Mouse (Mus musculus): ENCODE results near the gene Cass4. TPM values are rescaled to one million over a fixed set of nuclear protein-coding genes. Genes with fewer than 3 reads are reported as not detected.
A peak's percentile ranks its signal among the peaks of the same experiment; 100 is the strongest.

Gene Cass4
- total RNA-seq, 4 experiments from 2014 or later, result 0.09 to 0.53 (median 0.35) TPM

GRCm38 (mm10) chr2:172439843-172440639 lies 46.4 kb downstream of the Cass4 start, which contains the start of gene Rtf2:
Gene Rtf2 (plus strand): TSS chr2:172440556.
- DNase-seq (ENCODE audit: low spot score), result peak; percentile 99

GRCm38 (mm10) chr2:172440640-172441005 lies 47.0 kb downstream of the Cass4 start:
- no peak for DNase-seq (ENCODE audit: low spot score)

DNA sequence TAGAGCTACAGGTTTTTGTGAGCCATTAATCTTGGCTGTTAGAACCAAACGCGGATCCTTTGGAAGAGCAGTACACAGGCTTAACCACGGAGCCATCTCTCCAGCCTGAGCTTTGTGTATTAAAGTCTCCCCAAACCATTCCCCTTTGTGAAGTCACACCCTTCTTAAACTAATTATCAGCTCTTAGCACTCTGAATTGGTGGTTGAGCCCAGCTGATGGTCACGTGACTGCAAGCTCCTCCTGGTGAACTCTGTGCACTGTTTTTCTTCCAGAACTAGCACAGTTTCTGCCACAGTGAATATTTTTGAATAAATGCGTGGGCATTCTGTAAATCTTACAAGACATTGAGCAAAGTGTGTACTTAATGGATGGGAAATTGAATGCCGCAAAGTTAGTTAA lies 47.6 kb downstream of the Cass4 start:
- no peak for DNase-seq (ENCODE audit: low spot score)

GRCm38 (mm10) chr2:172445617-172446016 lies 52.0 kb downstream of the Cass4 start:
- DNase-seq (ENCODE audit: low spot score), result no peak

GRCm38 (mm10) chr2:172447317-172447716 lies 53.7 kb downstream of the Cass4 start:
- DNase-seq (ENCODE audit: low spot score), result no peak

DNA sequence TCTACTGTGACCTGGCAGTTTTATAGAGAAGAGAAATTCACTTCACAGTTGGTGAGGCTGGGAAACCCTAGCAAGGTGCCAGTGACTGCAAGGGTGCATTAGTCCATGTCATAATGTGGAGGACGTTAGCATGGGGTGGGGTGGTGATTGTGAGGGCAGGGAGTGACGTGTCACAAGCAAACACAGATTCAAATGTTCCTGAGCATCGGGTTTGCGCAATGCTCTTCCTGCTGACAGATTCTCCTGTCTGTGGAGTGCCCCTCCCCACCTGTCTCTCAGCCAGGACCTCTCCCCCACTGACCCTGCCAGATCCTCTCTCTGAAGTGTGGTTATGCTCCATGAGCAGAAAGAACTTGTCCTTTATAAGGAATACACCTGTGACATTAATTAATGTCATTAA lies 54.7 kb downstream of the Cass4 start:
- DNase-seq (ENCODE audit: low spot score), result no peak

DNA sequence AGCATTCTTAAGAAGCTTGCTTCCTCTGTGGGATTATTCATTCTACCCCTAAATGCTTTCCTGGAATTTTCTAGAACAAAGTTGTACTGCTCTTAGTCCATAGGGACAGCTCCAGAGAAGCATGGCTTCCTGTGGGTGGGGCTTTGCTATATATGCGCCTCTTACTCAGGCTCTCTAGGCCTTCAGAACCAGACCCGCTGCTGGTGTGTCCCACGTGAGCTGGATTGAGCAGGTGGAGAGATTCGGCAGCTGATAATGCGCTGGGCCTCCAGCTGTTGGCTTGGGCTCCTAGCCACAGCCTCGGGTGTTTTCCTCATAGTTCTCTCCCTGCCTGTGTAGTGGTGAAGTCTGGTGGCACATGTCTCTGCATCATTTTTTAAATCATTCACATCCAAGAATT lies 57.0 kb downstream of the Cass4 start:
- DNase-seq (ENCODE audit: low spot score), result no peak

GRCm38 (mm10) chr2:172452031-172452430 lies 58.4 kb downstream of the Cass4 start:
- no peak for DNase-seq (ENCODE audit: low spot score)

GRCm38 (mm10) chr2:172452458-172452857 lies 58.9 kb downstream of the Cass4 start:
- DNase-seq (ENCODE audit: low spot score), result no peak

DNA sequence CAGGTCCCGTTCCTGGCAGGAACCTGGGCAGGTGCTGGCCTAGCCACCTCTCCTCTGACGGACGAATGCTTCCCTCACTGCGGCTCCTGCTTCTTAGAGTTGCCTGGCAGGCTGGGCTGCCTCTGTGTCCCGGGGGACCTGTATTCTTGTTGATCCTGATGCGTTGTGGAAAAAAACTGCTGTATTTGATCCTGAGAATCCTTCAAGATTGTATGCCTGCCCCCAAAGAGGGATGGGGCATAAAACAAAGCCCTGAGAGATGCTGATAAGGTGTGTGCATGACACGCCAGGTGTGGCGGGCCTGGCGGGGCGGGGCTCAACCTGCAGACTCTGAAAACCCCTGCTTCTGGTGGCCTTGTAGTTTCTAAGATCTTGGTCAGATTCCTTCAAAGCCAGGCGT lies 64.9 kb downstream of the Cass4 start, which contains the start of gene Gcnt7:
TSS of gene Gcnt7 (minus strand) at position 101 of the 400 bp plus-strand sequence.
- no peak for DNase-seq (ENCODE audit: low spot score)

DNA sequence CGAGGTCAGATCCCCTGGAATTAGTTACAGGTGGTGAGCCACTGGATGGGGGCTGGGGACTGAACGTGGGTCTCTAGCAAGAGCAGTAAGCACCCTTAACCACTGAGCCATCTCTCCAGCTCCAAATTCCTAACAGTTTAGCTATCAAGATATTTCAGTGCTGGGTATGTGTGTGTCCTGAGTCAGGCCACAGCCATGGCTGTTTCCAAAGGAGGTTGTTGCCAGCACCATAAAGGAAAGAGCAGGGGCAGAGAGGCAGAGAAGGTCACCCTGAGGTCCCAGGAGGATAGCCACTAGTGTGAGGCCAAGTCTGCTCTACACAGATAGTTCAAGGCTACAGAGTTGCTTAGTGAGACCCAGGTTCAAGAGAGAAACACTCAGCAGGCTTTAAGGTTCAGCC lies 67.1 kb downstream of the Cass4 start:
- no peak for DNase-seq (ENCODE audit: low spot score)

GRCm38 (mm10) chr2:172462813-172463212 lies 69.2 kb downstream of the Cass4 start:
- DNase-seq (ENCODE audit: low spot score), result no peak

DNA sequence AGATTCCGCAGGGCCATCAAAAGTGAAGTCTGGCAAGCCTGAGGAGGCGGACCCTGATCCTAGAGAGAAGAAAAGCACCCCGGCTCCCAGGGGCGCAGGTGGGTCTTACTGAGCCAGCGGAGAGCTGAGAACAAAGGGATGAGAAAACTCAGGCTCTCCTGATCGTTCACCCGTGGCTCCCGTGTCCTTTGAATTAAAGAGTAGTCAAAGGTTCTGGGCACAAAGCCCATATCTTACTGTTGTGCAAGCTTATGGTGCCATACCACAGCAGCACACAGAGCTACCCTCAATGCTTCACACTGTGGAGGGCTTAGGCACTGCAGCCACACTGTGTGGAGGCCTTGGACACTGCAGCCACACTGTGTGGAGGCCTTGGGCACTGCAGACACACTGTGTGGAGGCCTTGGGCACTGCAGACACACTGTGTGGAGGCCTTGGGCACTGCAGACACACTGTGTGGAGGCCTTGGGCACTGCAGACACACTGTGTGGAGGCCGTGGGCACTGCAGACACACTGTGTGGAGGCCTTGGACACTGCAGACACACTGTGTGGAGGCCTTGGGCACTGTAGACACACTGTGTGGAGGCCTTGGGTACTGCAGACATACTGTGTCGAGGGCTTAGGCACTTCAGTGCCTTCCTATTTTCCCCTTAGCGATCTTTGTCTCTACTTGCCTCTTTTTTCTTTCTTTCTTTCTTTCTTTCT lies 73.0 kb downstream of the Cass4 start:
- no peak for DNase-seq (ENCODE audit: low spot score)

DNA sequence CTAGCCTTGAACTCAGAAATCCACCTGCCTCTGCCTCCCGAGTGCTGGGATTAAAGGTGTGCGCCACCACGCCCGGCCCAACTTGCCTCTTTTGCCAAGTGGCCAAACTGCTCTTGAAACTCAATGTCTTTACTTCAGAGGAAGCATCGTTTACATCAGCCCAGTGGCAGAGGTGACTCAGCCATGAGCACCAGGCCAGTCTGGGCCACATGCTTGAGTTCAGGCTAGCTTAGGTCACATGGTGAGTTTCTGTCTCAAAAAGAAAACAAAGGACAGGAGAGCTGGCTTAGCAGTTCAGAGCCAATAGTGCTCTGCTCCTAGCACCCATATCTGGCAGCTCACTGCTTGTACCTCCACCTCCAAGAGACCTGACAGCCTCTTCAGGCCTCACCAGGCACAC lies 73.6 kb downstream of the Cass4 start:
- no peak for DNase-seq (ENCODE audit: low spot score)

- DNase-seq (ENCODE audit: low spot score), result no peak
Observed at GRCm38 (mm10) chr2:172468346-172468819, 74.8 kb downstream of the Cass4 start.

DNA sequence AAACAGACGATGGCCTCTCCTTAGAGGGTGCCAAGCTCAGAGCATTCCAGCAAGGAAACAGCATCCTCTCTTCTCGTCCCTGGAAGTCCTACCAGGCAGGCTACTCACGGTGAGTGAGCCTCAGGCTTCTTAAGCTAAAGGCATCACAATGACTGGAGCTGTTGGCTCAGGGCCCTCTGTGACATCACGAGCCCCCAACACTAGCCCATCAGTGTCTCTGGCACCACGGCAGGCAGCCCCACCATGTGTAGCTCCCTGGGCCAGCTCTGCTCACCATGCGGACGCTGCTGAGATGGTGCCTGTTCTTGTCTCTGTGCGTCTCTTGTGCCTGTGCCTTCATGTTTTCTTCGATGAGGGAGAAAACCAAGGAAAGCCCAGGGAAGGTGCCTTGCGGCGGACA lies 78.7 kb downstream of the Cass4 start, which contains the start of gene Fam209:
TSS of gene Fam209 (plus strand) at position 203 of the 400 bp plus-strand sequence.
- DNase-seq (ENCODE audit: low spot score), result no peak

GRCm38 (mm10) chr2:172473591-172473990 lies 80.0 kb downstream of the Cass4 start:
- no peak for DNase-seq (ENCODE audit: low spot score)

- DNase-seq (ENCODE audit: low spot score), result no peak
Observed at GRCm38 (mm10) chr2:172474970-172475369, 81.4 kb downstream of the Cass4 start.

DNA sequence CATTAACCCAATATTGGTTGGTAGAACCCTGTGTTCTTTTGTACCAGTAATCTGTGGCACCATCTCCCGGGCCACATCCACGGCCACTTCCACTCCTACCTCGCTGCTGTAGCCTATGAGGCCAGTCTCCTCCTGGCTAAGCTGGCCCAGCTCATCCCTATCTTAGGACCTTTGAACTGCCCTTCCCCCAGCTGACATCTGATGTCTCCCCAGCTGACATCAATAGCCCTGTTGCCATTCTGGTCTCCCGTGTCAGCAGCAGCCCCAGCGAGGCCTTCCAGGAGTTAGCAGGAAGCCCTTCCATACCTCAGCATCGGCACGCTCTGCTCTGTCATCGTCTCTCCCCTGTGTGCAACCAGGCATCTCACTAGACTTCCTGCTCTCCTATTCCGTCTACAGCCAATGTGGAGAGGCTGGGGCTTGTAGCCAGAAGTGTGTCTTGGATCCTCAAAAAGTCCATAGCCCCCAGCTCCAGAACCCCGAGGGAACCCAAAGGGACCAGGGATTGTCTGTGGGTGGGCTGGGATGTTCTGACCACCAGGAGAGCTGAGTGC lies 83.2 kb downstream of the Cass4 start:
- no peak for DNase-seq (ENCODE audit: low spot score)

DNA sequence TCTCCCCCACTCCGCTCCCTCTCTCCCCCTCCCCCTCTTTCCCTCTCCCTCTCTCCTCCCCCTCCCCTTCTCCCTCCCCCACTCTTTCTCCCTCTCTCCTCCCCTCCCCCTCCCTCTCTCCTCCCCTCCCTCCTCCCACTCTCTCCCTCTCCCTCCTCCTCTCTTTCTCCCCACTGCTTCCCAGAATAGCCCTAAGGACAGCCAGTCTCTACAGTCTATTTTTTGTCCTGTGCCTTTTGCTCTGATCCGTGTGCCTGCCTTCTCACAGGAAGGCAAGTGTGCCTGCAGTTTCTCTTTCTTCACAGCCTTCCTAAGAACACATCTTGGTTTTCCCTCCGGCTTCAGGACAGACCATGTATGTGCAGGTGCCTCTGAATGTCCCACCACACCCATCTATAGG lies 83.8 kb downstream of the Cass4 start:
- no peak for DNase-seq (ENCODE audit: low spot score)

GRCm38 (mm10) chr2:172477860-172478259 lies 84.3 kb downstream of the Cass4 start:
- no peak for DNase-seq (ENCODE audit: low spot score)

- DNase-seq (ENCODE audit: low spot score), result no peak
Observed at GRCm38 (mm10) chr2:172480296-172480695, 86.7 kb downstream of the Cass4 start.
